Mouse (Mus musculus) E14TG2a.4 (cell line): Measurements from ENCODE around the gene Rpl4.

Experiments
- CTCF ChIP-seq: conservative IDR thresholded peaks from 2 replicates; pipeline ENCODE4 v1.5.1; 2014; ENCODE audit warnings: low read length
- NANOG ChIP-seq: IDR thresholded peaks from 2 replicates; pipeline ENCODE4 v1.6.1; 2014; ENCODE audit warnings: borderline replicate concordance, low read length, mixed read lengths

- TF ChIP-seq CTCF (no peak), NANOG (no peak)
Observed at GRCm38 (mm10) chr9:64199897-64200296, 26.7 kb downstream of the Rpl4 start.
